Mouse (Mus musculus): ENCODE measurements around the gene Plekho1.

- no peak for TF ChIP-seq POLR2A (IDR thresholded peaks at IDR 0.05; ENCODE audit: borderline replicate concordance, low read depth, low read length)
- TF ChIP-seq CTCF (IDR thresholded peaks at IDR 0.05; ENCODE audit: low read depth, low read length): no peak
Observed at GRCm38 (mm10) chr3:96029766-96030165, 34.0 kb upstream of the Plekho1 start.

Measured in bone marrow macrophage, adult 2 months (primary cell).